Mouse (Mus musculus) E14TG2a.4 (cell line): ENCODE measurements around the gene 1810010H24Rik.

ENCODE experiments used
- CTCF ChIP-seq: conservative IDR thresholded peaks from 2 replicates; pipeline ENCODE4 v1.5.1; 2014; ENCODE audit warnings: low read length
- NANOG ChIP-seq: IDR thresholded peaks from 2 replicates; pipeline ENCODE4 v1.6.1; 2014; ENCODE audit warnings: borderline replicate concordance, low read length, mixed read lengths

DNA sequence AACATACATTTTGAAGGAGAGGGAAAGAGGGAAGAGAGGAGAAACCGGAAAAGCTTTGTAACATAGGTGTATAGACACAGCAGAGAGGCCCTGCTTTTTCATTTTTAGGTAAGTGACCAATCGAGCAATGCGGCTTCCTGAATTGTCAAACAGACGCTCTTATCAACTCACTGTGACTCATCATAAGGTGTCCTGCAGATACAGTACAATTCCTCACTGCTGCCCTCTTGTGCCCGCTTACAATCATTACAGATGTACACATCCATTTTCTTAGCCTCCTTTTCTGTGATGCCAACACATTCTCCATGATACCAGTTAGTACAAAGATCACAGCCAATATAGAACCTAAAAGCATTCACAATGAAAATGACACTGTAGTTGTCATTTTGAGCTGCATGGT, 18.8 kb downstream of the 1810010H24Rik start:
- TF ChIP-seq CTCF: peak; percentile 65
- TF ChIP-seq NANOG: no peak
